Mouse (Mus musculus) bone marrow macrophage, adult 2 months (primary cell): ENCODE results near the gene Mapk3.

Experiments
- CTCF ChIP-seq: IDR thresholded peaks from 2 replicates; pipeline ENCODE4 v1.5.1; 2012; ENCODE audit warnings: low read depth, mild to moderate bottlenecking, low read length, moderate library complexity
- POLR2A ChIP-seq: IDR thresholded peaks from 2 replicates; pipeline ENCODE4 v1.6.1; 2012; ENCODE audit warnings: mild to moderate bottlenecking, low read depth, low read length, borderline replicate concordance

DNA sequence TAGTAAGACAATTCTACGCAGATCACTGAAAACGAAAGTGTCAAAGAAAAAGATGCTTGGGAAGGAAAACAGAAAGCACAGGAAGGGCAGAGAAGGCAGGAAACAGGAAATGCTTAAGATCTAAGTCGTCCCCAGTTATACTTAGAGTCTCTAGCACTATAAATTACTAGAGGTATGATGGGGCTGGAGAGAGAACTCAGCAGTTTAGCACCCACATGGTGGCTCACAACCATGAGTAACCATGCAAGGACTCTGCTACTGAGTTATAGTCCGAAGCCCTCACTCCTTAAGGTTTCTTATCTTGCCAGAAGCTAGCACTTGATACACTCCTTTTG is 34.8 kb downstream of the Mapk3 start:
- TF ChIP-seq POLR2A (no peak), CTCF (no peak)
